Mouse (Mus musculus): ENCODE measurements around the gene Pex14. TPM values are rescaled to one million over a fixed set of nuclear protein-coding genes. Genes with fewer than 3 reads are reported as not detected.

Gene Pex14
- polyA plus RNA-seq, 1 experiment from 2014 or later = 50.6 TPM

DNA sequence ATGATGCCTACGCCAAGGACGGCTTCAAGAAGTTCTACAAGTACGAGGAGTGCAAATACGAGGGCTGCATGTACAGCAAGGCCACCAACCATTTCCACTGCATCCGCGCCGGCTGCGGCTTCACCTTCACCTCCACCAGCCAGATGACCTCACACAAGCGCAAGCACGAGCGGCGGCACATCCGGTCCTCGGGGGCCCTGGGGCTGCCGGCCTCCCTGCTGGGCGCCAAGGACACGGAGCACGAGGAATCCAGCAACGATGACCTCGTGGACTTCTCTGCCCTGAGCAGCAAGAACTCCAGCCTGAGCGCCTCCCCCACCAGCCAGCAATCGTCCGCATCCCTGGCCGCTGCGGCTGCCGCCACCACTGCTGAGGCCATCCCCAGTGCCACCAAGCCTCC is 161.1 kb downstream of the Pex14 start:
- Histone ChIP-seq H3K9me3 (no peaks in the 10 kb centered on the region), H3K27me3 (peaks cover 79% of the 10 kb centered on the region), H3K9ac (replicated peaks) (no peak overlapping the region), H3K4me1 (replicated peaks) (peaks cover 58% of the 10 kb centered on the region), H3K4me3 (replicated peaks) (no peak overlapping the region), H3K36me3 (0 out of 2 replicates have a peak, but pooled peaks cover 4% of the 10 kb centered on the region), H3K27ac (no peak overlapping the region), H3K4me2 (replicated peaks) (no peak overlapping the region)
- no peak for ATAC-seq
- WGBS = 87% methylated on average over 26 of the region's 26 CpGs

DNA sequence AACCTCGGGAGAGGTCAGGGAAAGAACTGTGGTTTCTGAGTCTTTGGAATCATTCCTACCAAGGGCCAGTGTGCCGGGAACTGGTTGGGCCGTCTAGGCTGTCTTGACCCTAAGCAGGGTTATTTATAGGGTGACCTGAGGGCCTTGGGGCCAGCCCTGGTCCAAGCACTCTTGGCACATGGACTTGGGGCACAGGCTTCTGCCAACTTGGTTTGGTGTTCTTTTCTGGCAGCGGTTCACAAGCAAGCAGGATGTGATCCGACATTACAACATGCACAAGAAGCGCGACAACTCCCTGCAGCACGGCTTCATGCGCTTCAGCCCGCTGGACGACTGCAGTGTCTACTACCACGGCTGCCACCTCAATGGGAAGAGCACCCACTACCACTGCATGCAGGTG is 162.9 kb downstream of the Pex14 start:
- Histone ChIP-seq H3K27ac (no peak overlapping the region), H3K4me2 (replicated peaks) (no peak overlapping the region), H3K4me1 (replicated peaks) (peaks cover 48% of the 10 kb centered on the region), H3K36me3 (0 out of 2 replicates have a peak, but pooled peaks cover 4% of the 10 kb centered on the region), H3K9me3 (no peaks in the 10 kb centered on the region), H3K4me3 (replicated peaks) (no peak overlapping the region), H3K9ac (replicated peaks) (no peak overlapping the region), H3K27me3 (peaks cover 81% of the 10 kb centered on the region)
- no peak for ATAC-seq
- 91% methylated on average over 12 of the region's 12 CpGs for WGBS

DNA sequence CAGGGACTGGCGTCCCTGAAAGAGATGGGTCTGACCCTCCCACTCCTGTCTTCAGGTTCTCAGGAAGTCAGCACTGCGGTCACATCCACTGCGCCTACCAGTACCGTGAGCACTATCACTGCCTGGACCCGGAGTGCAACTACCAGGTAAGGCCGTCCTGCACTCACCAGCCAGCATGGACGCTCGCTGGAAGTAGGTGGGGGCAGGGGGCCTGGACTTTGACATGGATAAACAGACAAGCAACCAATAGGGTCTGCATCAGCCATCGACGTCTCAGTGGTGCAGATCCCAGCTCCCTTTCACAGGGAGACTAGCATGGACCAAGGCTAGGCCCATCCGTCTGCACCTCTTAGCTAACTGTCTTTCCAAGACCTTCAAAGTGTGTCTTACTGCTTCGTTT is 163.6 kb downstream of the Pex14 start:
- Histone ChIP-seq H3K9ac (replicated peaks) (no peak overlapping the region), H3K9me3 (no peaks in the 10 kb centered on the region), H3K4me1 (replicated peaks) (peaks cover 42% of the 10 kb centered on the region), H3K4me3 (replicated peaks) (no peak overlapping the region), H3K27me3 (peaks cover 87% of the 10 kb centered on the region), H3K36me3 (0 out of 2 replicates have a peak, but pooled peaks cover 4% of the 10 kb centered on the region), H3K4me2 (replicated peaks) (no peak overlapping the region), H3K27ac (no peak overlapping the region)
- ATAC-seq = no peak
- WGBS = 90% methylated on average over 12 of the region's 12 CpGs

DNA sequence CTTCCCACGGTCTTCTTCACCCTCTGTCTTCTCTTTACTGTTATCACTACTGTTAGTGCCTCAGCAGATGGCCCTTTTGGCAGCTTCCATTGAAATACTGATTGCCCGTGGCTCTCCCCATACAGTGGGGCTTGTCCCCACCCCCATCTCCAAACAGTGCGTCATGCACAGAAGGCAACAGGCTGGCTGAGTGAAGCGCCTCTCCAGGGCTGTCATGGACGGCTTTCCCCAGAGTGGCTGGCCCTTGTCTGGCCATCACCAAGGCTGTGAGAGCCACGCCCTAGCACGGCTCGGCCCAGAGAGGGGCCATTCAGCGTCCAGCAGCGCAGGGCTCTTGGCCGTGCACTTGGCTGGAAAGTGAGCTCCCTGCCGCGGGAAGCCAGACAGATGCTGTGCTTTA is 164.5 kb downstream of the Pex14 start:
- peak; percentile 38 for ATAC-seq
- H3K36me3 ChIP-seq = 0 out of 2 replicates have a peak, but pooled peaks cover 4% of the 10 kb centered on the region
- WGBS = 31% methylated on average over 13 of the region's 13 CpGs
- no peak overlapping the region; the same call in 1 of the 2 replicates for H3K9ac ChIP-seq (replicated peaks)
- no peak overlapping the region for H3K4me2 ChIP-seq (replicated peaks)
- peaks cover 94% of the 10 kb centered on the region for H3K27me3 ChIP-seq
- no peak overlapping the region for H3K4me3 ChIP-seq (replicated peaks)
- H3K4me1 ChIP-seq (replicated peaks) = peaks cover 42% of the 10 kb centered on the region
- no peaks in the 10 kb centered on the region for H3K9me3 ChIP-seq
- peak overlapping the region; percentile 56; the same call in 1 of the 2 replicates for H3K27ac ChIP-seq

DNA sequence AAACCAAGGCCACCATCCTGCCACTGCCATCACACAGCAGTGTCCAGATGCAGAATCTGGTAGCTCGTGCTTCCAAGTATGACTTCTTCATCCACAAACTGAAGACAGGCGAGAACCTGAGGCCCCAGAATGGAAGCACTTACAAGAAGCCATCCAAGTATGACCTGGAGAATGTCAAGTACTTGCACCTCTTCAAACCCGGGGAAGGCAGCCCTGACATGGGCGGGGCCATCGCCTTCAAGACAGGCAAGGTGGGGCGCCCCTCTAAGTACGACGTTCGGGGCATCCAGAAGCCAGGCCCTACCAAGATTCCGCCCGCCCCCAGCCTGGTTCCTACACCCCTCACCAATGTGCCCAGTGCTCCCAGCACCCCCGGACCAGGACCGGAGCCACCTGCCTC is 166.6 kb downstream of the Pex14 start:
- Histone ChIP-seq H3K4me3 (replicated peaks) (no peak overlapping the region), H3K4me1 (replicated peaks) (peaks cover 33% of the 10 kb centered on the region), H3K27ac (no peak overlapping the region), H3K36me3 (no peaks in the 10 kb centered on the region), H3K9me3 (no peaks in the 10 kb centered on the region), H3K4me2 (replicated peaks) (no peak overlapping the region), H3K9ac (replicated peaks) (no peak overlapping the region), H3K27me3 (peaks cover 94% of the 10 kb centered on the region)
- 92% methylated on average over 13 of the region's 13 CpGs for WGBS
- ATAC-seq = no peak

DNA sequence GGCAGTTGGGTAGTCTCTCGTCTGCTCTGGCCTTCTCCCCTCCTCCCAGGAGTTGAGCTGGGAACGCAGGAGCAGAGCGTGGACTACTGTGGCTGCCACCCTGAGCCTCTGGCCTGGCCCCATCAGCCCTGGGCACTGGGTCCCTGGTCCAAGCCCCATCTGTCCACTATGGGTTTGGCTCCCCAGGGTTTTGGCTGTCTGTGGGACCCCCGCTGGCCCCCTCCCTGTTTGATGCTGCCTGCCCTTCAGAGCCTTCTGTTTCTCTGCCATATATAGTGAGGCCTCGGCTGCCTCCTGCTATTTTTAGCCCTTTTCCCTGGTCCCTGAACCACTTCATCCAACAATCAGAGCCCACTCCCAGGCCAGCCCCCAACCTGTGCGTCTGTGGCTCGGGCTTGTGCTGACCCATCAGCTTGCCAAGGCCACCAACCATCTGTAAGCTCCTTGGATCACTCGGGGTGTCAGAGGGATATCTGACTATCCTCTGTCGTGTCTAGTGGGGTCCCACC is 168.9 kb downstream of the Pex14 start:
- H3K4me3 ChIP-seq (replicated peaks) = no peak overlapping the region
- no peak overlapping the region for H3K4me2 ChIP-seq (replicated peaks)
- H3K27ac ChIP-seq = peak overlapping the region; percentile 22
- H3K9ac ChIP-seq (replicated peaks) = no peak overlapping the region
- H3K36me3 ChIP-seq = no peaks in the 10 kb centered on the region
- peaks cover 47% of the 10 kb centered on the region for H3K4me1 ChIP-seq (replicated peaks)
- H3K27me3 ChIP-seq = peaks cover 94% of the 10 kb centered on the region
- H3K9me3 ChIP-seq = no peaks in the 10 kb centered on the region
- ATAC-seq = no peak
- 70% methylated on average over 9 of the region's 9 CpGs for WGBS

DNA sequence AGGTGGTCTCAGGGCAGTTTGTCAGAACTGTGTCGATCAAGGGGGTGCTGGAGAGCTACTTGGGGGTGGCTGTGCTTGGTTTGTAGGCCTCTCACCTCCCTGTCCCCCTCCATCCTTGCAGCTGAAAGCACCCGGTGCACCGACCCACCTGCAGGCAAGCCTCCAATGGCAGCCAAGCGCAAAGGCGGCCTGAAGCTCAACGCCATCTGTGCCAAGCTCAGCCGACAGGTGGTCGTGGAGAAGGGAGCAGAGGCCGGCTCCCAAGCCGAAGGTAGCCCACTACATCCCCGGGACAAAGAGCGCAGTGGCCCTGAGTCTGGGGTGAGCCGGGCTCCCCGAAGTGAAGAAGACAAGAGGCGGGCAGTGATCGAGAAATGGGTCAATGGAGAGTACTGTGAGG is 170.8 kb downstream of the Pex14 start:
- Histone ChIP-seq H3K4me3 (replicated peaks) (no peak overlapping the region), H3K27me3 (peaks cover 96% of the 10 kb centered on the region), H3K9ac (replicated peaks) (no peak overlapping the region), H3K4me2 (replicated peaks) (no peak overlapping the region), H3K4me1 (replicated peaks) (peaks cover 53% of the 10 kb centered on the region), H3K27ac (no peak overlapping the region), H3K36me3 (no peaks in the 10 kb centered on the region), H3K9me3 (no peaks in the 10 kb centered on the region)
- no peak for ATAC-seq
- WGBS = 90% methylated on average over 16 of the region's 16 CpGs

DNA sequence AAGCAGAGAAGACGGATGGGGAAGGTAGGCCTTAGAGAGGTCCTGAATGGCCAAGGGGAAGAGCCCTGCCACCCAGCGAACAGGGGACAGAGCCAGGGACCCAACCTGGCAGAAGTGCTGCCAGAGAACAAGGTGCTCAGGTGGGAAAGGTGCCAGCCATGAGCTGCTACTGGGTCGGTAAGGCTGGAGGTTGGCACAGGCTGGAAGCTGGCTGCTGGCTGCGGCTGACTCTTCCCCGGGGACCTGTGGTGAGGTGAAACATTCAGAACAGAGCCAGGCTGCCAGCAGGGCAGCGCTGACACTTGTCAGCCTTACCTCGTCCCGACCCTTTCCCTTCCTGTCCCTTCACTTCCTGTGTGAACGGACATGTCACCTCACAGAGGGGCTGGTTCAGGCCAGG is 171.4 kb downstream of the Pex14 start:
- H3K27ac ChIP-seq = no peak overlapping the region
- WGBS = 79% methylated on average over 9 of the region's 9 CpGs
- no peak for ATAC-seq
- no peaks in the 10 kb centered on the region for H3K36me3 ChIP-seq
- no peak overlapping the region for H3K4me3 ChIP-seq (replicated peaks)
- H3K9ac ChIP-seq (replicated peaks) = no peak overlapping the region
- H3K27me3 ChIP-seq = peaks cover 96% of the 10 kb centered on the region
- H3K4me2 ChIP-seq (replicated peaks) = no peak overlapping the region
- H3K4me1 ChIP-seq (replicated peaks) = peaks cover 55% of the 10 kb centered on the region
- H3K9me3 ChIP-seq = no peaks in the 10 kb centered on the region

DNA sequence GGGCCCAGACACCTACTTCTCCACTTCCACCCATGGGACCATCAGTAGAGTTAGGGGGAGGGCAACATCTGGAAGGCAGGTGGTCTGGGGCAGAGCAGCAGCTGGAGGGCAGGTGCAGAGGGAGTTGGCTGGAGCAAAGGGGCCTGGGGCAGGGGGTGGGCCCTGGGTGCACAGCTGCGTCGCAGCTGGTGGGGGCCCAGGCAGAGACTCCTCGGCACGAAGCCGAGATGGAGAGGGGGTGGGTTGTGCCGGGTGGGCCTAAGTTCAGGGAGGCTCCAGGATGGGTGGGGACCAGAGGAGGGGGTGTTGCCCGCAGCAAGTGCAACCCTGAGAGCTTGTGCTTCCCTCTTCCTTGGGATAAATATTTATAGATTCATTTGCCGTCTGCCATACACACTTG is 173.2 kb downstream of the Pex14 start:
- Histone ChIP-seq H3K27me3 (peaks cover 94% of the 10 kb centered on the region), H3K36me3 (no peaks in the 10 kb centered on the region), H3K4me1 (replicated peaks) (peaks cover 73% of the 10 kb centered on the region), H3K4me3 (replicated peaks) (no peak overlapping the region), H3K9ac (replicated peaks) (peak overlapping the region; percentile 20; the same call in 1 of the 2 replicates), H3K9me3 (no peaks in the 10 kb centered on the region), H3K27ac (no peak overlapping the region), H3K4me2 (replicated peaks) (no peak overlapping the region)
- no peak for ATAC-seq
- WGBS = 24% methylated on average over 8 of the region's 8 CpGs

DNA sequence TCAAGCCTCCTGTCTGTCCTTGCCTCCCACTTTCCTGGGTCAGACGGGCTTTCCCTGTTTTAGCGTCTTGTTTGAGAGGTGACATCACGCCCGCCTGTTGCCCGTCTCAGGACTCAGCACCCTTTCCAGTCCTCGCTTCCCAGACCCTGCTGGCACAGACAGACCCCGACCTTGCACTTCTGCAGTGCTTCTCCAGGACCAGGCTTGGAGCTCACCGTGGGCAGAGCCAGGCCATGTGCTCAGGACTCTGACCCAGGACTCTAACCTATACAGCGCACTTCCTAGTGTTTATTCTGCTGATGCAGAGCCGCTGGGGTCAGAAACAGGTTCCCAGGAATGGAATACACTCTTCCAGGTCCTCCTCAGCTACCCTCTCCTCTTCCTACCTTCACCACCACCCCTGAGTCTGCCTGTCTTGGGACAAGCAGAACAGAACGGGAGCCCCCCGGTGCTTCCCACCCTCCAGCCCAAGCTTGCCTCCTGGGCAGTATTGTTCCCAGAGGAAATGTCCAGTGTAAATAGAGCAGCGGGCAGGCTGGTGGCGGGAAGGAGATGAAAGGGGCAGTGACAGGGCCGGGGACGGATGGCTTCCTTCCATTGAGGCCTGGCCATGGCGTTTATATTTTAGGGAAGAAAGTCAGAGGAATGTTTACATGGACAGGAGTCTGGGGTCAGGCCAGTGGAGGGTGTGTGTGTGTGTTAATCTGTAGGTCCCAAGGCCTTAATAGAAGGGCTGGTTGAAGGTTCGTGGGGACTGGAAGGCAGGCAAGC is 173.9 kb downstream of the Pex14 start:
- no peaks in the 10 kb centered on the region for H3K36me3 ChIP-seq
- H3K27me3 ChIP-seq = peaks cover 93% of the 10 kb centered on the region
- peaks cover 76% of the 10 kb centered on the region for H3K4me1 ChIP-seq (replicated peaks)
- H3K4me2 ChIP-seq (replicated peaks) = no peak overlapping the region
- 24% methylated on average over 18 of the region's 18 CpGs for WGBS
- no peaks in the 10 kb centered on the region for H3K9me3 ChIP-seq
- peak overlapping the region; percentile 20; the same call in 1 of the 2 replicates for H3K9ac ChIP-seq (replicated peaks)
- no peak for ATAC-seq
- H3K4me3 ChIP-seq (replicated peaks) = no peak overlapping the region
- no peak overlapping the region for H3K27ac ChIP-seq

DNA sequence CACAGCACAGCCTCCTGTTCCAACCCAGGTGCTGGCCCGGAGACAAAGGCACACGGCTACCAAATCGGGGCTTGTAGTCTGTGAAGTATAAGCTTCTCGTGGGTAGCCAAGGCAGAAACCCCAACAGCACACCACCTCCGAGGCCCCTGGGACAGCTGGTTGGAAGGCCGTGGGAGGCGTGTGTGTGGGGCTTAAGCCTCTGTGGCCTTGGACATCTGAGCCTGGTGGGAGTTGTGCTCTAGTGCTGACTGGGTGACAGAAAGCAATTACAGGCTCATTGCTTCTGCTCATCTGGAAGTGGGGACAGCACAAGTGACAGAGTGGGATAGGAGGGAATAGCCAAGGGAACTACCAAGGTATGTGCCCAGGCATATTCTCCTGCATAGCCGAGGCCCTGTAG is 175.7 kb downstream of the Pex14 start:
- Histone ChIP-seq H3K27me3 (peaks cover 95% of the 10 kb centered on the region), H3K27ac (no peak overlapping the region), H3K9me3 (no peaks in the 10 kb centered on the region), H3K36me3 (no peaks in the 10 kb centered on the region), H3K4me3 (replicated peaks) (no peak overlapping the region), H3K9ac (replicated peaks) (no peak overlapping the region), H3K4me2 (replicated peaks) (no peak overlapping the region), H3K4me1 (replicated peaks) (peaks cover 77% of the 10 kb centered on the region)
- WGBS = 63% methylated on average over 8 of the region's 8 CpGs
- no peak for ATAC-seq

DNA sequence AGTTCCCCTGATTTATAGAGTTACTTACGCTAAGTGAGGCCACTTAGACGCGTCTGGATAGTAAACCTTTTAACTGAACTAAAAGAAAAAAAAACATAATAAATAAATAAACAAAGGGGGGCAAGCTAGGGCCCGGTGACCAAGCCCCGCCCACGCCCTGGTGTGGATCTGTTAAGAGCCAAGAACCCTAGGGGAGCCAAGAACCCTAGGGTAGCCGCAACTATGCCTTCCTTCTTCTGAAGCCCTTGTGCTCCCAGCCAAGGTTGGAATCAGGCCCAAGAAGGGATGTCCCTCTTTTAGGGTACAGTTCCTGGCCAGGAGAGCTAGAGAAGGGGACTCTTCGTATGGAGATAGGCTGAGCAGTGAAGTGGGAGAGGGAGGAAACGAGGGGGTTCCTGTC is 176.3 kb downstream of the Pex14 start:
- Histone ChIP-seq H3K27ac (no peak overlapping the region), H3K36me3 (no peaks in the 10 kb centered on the region), H3K9ac (replicated peaks) (no peak overlapping the region), H3K4me3 (replicated peaks) (no peak overlapping the region), H3K4me2 (replicated peaks) (no peak overlapping the region), H3K9me3 (no peaks in the 10 kb centered on the region), H3K27me3 (peaks cover 95% of the 10 kb centered on the region), H3K4me1 (replicated peaks) (peaks cover 76% of the 10 kb centered on the region)
- ATAC-seq = no peak
- WGBS = 78% methylated on average over 9 of the region's 9 CpGs

Data from midbrain, embryonic 13.5 days (tissue).